Mouse (Mus musculus) kidney, adult 8-10 months (tissue): ENCODE data around the gene Nebl.

Source experiments
- DNase-seq, 2 experiments: peaks; one replicate each; pipeline ENCODE4 v3.0.0; 2022

Gene Nebl

DNA sequence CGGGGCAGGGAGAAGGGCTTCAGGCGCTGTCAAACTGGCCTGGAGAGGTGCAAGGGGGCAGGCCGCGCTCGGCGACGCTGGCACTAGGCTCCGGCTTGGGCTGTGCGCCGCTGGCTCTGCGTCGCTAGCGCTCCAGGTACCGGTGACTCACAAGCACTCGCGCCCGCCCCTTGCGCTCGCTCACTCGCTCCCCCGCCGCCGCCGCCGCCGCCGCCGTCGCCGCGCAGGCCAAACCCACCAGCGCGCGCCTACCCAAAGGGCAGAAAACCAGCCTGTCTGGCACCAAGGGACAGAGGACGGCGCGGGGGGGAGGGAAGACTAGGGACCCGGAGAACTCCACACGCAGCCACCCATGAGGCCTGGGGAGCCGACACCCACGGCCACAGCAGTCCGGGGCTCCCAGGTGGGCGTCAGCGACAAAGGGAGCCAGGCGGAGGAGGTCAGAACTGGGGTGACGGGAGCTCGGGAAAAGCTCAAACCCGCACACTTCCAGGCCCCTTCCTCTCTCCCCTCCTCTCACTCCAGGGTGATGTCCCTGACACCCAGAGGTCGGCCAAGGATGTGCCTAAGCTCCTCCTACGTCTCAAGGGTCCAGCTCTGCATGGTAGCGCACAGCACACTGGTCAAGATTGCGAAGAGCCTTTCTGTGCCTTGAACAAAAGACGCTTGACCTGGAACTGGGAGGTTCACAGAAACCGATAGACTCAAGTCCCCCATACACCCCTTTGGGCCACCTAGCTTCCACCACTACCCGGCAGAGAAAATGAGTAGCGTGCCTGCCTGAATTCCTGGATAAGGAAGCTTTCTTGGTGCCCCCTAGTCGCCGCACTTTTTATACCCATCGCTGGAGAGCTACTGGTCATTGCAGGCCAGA is at the start of gene Nebl:
Gene Nebl, minus strand, starts transcription at position 508 of the 874 bp plus-strand sequence.
- no peak for DNase-seq

DNA sequence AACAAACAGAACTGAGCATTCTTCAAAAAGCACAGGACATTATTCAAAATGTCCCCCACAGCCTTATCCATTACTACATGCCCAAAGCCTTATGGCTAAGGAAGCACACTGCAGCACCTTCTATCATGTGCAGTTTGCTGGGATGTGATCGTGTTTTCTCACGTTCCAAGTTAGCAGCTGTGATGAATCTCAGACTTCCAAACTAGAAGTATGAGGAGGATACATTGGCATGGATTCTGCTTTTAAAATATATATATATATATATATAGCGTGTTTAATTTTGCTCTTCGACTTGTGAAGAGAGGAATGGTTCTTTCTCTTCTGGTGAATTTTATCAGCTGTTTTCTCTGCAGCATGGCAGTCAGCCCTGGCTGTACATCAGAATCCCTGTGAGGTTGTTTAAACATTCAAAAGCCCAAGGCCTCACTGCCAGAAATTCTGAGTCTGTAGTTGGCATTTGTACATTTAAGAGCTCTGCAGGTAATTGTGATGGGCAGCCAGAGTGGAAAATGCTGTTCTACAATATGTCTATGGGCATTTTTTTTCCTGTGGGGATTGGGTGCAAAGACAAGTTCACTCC is 39.1 kb upstream of the Nebl start:
- no peak for DNase-seq

DNA sequence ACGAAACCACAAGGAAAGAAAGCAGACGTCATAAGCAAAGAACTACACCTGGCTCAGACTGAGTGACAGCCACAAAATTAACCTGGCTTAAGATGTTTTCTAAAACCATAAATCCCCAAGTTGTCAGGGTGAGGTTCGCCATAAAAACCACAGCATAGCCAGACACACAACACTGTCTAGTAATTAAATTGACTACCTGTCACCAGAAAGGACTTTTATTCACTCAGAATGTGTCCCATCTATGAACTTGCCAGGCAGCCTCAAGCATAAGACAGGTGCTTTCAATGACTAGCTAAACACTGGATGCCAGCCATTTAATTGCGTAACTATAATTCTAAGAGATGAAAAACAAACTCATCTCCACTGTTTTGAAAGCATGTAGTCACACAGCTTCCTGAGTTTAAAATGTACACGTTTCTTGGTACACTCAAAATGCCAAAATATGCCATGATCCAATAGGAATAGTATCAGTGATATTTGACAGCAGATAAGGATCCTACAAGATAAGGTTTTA is 38.0 kb upstream of the Nebl start:
- no peak for DNase-seq

DNA sequence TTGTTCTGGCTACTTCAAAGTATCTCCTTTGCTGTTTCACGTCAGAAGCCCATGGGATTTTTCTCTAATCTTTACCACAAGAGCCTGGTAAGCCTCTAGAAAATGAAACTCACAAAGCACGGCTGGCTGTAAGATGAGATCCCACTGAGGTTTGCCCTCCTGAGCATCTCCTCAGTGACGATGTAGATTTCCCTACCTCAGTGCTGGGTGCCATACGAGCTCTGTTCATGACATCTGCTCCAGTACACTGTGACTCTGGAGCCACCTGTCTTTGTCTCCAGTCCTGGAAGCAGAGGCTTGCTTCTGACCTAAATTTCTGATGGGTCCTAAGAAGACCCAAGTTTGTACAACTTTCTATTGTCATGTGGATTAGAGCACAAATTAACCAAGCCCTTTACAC is 25.0 kb upstream of the Nebl start:
- no peak for DNase-seq

DNA sequence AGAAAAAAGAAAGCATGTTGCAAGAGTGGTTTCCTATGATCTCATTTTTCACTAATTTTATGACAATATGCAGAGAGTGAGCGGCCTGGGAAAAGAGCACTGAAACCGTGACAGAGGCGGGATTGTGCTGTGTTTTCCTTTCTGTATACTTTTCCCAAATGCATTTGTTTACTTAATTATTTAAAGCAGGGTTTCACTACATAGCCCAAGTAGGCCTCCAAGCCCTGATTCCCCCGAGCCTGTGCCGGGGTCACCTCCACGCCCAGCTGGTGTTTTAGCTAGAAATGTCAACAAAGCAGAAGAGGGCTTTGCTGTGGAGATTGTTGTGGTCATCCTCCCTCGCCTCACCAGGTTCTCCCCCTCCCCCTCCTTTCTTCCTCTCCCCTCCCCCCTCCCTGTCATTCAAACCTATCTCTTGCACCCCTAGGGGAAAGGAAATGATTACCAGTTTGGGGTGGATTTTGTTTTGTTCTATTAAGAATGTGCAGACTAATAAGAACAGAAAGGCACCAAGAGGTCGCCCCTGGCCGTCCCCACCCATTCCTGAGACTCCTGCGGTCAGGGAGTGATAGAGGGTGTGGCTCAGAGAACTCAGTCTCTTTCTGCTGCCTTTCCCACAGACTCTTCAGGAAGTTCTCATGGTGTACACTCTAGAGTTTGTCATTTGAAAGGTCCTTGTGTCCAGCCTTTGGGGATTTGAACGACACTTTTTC is 10.9 kb upstream of the Nebl start:
- DNase-seq = peak in 1 of 2 experiments; percentile 4

DNA sequence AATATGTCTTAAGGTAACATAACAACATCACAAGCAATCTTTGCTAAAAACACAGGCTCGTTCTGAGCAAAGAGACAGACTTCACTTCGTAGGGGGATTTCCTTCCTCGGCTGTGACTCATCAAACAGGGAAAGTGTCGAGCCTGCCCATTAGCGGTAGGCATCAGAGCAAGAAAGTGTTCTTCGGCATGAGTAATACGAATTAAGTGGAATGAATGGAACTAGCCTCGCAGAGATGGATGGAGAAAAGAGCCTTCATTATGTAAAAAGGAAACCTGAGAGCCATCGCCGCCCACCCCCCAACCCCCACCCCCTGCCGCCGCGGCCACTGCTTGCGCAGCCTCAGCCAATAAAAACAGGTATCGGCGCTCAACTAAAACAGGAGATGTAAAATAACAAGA is 10.3 kb upstream of the Nebl start:
- DNase-seq = no peak

DNA sequence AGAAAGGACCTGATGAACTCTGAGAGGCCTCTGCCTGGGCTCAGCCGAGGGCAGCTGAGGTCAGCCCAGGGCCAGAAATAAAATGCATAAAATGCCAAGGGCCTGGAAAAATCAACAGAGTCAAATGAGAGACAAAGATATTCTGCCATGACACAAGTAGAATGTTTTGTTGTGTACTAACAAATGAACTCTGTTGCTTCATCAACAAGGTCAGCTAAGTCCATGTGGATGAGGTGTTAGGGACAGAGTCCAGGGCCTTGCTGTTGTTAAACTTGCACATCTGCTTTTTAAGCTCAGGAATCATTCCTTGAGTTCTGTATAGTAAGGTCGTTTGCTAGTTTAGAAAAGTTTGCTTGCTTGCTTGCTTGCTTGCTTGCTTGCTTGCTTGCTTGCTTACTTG is 9.2 kb upstream of the Nebl start:
- DNase-seq = no peak

DNA sequence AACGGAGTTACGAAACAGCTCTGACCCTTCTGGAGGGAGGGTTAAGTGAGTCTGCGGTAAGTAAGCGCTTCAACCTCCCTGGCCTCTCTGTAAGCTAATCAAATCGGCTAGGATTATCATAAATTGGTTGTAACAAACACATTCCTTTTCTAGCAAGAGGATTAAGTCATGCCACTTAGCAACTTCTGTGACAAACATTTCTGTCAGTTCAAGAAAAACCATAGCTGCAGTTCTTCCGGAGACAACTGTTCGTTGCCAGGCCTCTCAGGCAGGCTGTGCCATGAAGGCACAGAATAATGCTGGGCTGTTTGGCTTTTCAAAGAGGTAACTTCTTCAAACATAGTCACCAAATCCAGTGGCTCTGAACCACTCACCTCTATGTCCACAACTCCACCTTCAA is 946 bp upstream of the Nebl start:
- DNase-seq = no peak

DNA sequence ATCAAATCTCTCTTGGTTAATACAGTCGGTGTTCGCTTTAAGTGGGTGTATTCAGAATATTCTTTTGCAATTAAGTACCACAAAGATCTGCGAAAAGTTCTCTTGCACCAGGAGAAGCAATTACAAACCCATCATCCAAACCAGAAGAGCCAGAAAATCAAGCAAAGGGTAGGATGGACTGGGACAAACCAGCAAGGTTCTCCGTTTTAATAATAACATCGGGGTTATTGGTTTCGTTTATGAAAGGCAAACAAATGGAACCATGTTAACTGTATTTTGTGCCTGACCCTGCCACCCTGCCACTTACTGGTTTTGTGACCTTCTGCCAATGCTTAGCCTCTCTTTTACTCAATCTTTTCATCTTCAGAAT is 552 bp upstream of the Nebl start:
- DNase-seq = no peak

DNA sequence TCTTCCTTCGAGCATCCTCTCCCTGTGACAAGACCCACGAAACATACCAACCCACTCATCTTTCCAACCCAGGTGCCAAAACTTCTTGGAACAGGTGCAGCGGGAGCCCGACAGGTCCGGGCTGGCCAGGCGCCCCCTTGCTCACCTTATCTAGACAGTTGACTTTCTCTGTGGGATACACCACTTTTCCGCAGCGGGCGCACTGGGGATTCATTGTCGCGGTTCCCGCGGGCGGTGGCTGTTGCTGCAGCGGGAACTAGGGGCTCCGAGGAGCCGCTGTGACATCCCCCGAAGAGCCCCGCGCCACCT is 662 bp downstream of the Nebl start:
- no peak for DNase-seq

DNA sequence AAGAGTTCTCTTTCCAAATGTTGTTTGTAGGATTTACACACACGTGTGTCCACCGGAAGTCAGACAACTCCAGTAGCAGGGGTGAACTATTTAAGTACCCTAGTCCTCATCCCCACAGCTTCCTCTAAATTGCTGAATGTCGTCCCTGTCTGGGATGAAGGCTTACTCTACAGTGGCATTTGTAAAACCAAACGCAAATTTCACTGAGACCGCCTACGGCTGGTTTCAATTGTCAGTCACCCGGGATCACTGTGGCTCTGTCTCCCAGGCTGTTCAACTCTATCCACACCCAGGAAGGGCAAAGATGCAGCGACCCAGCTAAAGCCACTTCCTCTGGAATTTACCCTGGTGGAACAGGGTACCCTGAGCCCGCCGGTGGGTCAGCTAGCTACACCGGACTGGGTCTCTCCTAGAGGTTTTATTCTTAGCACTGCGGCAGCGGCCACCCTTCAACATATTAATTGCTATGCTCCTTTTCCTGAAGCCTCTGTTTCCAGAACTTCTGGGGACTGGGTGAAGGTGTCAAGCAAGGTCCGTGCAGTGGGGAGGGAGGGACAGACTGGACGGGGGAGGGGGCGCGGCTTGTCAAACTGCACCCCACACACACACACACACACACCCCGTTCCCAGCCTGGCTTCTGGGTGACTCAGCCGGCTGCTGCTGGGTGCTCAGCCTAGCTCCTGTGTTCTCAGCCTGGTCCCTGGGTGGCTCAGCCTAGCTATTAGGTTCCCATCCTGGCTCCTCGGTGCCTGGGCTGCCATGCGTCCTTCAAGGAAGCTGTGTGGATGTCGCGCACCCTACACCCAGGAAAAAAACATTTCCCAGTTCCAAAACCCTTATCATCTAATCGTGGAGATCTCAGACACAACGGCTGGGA is 1.3 kb downstream of the Nebl start:
- no peak for DNase-seq

DNA sequence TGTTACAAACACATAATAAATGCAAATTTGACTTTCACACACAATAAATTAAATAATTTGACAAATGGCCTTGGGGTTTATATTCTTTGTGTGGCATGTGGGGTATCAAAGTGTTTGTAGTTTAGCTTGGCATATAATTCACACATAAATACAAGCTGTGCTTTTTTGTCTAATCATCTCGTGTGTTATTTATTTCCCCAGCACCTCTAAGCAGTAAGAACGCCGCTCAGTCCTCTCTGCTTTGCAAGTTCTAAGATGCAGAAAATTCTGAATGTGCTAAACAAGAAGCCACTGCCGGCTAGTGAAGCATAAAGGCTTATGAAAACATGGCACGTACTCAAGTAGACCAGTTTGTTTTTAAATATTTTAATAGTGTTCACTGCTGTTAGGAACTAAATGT is 6.9 kb downstream of the Nebl start:
- no peak for DNase-seq

DNA sequence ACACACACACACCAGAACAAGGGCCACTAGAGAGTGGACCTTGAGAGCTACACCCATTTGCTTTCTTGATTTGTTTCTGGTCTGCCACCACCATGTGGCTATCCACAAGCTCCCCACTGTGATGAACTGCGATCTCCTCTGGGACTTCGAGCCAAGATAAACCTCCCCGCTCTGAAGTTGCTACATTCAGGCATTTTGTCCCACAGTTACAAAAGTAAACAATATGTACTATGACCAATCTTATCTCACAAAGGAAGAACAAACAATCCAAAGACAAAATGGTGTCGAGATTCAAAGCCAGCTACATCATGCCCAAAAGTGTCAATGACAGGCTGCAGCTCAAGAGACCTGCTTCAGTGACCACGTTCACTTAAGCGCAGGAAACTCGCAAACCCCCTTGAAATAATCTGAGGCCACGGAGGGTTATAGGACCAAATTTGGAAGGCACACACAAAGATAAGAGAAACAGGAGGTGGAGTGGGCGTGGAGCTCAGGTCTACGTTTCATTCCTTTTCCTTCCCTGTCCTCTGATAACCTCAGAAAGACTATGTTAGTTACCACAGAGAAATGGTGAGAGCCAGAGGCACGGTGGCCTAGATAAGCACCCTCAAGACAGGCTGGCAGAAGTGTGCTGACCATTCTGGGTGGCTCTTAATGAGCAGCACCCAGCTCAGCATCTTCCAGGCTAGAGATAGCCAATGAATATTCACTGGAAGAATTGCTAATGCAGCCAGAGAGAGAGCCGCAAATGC is 7.8 kb downstream of the Nebl start:
- no peak for DNase-seq

DNA sequence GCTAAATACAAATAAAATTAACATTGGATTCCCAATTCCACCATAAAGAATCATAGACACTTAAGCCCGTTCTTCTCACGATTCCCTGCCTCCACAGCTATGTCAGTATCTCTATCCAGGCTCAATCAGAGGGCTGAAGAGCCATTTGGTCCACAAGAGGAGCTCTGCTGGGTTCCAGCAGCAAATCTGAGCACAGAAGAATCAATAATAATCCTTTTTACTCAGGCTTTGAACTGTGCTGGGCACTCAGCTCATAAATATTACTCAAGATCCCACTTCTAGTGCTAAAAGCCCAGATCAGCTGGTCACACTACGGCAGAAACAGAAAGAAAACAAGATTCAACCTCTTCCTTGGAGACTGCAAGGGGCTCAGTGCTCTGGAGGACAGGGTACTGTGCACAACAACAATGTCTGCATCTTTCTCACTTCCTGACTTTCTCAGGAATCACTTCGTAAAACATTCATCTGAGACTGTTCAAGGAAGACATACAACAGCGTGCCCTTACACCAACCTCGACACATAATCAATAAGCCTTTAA is 10.0 kb downstream of the Nebl start:
- no peak for DNase-seq

DNA sequence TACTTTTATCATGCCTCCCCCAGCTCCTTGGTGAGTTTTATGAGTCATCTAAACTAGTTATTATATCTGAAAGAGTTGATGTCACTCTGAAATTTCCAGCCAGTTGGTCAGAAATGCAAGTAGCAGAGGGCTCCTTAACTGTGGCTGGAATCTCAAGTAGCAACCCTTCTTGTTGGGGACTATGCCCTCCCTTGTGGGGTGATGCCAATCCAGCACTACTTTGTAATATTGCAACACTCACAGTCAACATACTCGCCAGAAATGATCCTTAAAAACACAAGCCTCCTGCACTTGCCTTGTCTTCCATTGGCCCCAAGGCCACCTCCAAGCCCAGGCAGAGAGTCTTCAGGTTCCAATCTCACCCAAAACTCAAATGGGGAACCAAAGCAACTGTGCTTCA is 13.0 kb downstream of the Nebl start:
- DNase-seq = no peak

DNA sequence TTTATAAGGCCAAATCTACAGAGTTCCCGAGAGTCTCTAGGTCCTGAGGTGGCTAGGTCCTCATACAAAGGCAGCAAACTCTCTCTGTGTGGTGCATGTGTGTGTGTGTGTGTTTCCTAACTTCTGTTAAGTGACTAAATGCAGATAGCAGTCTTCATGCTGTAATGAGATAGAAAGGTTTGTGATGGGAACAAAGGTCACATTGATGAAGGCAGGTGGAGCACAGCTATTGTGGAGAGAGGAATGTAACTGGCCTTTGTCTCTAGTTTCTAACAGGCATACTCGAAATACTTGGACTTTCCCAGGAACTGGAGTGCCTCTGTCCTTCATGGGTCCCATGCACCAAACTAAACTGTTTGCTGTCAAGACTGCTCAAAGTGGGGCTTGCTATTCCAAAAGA is 14.1 kb downstream of the Nebl start:
- DNase-seq = no peak

DNA sequence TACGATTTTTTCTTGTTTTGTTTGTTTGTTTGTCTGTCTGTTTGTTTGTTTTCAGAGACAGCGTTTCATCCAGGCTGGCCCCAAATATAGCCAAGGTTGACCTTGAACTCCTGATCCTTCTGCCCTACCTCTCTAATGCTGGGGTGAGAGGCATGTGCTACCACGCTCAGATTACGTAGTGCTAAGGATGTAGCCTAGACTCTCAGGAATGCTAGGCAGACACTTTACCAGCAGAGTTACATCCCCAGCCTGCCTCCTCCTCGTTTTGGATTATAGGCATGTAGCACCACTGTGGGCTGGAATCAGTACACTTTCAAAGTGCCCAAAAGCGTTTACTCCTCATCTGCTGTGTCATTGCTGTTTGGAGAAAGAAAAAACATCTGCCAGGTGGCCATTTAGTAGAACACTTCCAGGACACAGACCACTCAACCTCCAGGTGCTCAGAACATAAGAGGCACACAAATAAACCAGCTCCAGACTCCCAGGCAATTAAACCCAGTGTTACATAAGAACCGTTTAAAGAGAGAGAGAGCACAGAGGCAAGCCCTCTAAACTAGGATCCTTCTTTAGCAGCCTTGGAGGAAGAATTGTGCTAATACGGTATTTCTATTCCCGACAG is 16.0 kb downstream of the Nebl start:
- no peak for DNase-seq

DNA sequence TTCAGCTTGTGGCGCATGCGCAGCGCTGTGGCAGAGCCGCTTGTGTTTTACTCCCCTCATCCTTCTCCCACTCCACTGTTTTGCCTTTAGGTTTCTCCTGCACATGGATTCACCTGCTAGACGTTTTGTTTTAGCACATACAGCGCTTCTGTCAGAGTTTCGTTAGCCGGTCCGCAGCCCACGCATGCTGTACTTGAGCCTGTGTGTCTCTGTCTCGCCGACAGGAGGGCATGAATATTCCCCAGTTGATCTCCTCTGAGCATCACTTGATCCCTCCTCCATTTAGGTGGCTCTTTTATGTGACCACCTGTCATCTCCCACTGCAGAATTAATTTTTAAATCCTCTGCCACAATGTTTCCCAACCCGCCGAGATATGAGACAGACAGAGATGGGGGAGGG is 16.6 kb downstream of the Nebl start:
- no peak for DNase-seq

DNA sequence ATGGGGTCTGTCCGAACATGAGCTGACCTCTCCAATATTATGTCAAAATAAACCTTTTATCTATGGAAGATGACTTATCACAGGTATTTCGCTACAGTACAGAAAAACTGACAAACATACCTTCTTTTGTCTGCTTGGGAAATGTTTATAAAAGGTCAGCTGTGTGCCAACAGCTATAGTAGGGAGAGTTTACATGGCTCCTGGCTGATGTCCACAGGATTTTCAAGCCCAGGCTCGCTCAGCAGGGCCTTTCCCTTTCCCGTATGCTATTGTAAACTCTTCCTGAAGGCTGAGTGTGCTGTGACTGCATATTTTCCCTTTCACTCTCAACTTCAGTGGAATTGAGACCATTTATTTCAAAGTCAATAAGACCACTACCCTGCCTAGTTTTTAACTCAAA is 17.1 kb downstream of the Nebl start:
- DNase-seq = no peak

DNA sequence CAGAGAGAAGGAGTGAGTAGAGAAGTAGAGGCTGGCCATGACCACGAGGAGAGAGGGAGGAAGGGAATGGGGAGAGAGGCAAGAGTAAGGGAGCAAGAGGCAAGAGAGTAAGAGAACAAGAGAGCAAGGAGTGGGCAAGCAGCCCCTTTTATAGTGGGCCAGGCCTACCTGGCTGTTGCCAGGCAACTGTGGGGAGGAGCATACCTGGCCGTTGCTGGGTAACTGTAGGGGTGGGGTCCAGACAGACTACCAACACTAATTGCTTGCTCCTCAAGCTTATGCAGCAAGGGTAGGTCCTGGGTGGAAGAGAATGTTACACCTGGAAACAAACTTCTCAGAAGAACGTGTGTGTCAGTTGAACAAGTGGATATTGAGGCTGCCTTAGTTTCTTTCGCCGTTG is 20.0 kb downstream of the Nebl start:
- DNase-seq = no peak

DNA sequence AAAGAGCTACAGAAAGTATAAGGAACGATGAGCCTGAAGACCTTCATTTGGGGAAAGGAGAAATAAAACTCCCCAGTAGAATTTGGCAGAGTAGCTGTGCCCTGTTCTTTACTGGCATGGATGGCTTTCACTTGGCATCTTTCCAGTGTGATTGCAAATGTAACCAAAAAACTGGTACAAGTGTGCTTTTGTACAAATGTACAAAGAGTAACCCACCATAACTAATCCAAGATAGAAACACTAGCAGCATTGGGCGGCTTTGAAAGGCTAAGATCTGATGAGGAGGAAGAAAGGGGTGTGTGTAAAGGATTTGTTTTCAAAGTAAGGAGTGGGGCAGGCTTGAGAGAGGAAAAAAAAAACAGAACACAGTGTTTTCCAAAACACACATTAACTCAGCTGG is 21.2 kb downstream of the Nebl start:
- no peak for DNase-seq

DNA sequence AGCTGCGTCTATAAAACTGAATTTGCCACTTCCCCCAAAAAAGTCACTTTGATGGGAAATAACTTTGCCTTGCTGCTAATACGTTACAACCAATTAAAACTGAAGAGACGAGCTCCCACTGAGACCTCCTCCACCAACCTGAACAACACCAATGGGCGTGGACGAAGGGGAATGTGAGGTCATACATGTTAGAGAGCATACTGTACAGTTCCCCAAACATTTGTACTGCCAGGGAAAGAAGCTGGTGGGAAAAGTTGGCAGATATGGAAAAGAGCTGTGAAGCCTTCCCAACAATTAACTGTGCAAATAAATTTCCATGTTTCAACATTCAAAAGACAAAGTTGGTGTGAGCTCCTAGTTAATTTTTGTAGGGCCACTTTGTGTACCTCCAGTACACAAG is 25.3 kb downstream of the Nebl start:
- no peak for DNase-seq
